In genomic region chr17:78737096-78737495, GRCm38 (mm10) we compare ENCODE assay signal across 8 mouse cellular contexts. TPM values are rescaled to one million over a fixed set of nuclear protein-coding genes. Genes with fewer than 3 reads are reported as not detected.
DNase-seq lines count a peak whose midpoint lies in the region; ATAC-seq and TF ChIP-seq lines count a peak whose summit lies in the region.

Strn (minus strand) TSS chr17:78737196.

- H3K27me3 ChIP-seq in kidney, adult 2 months (replicated peaks; ENCODE audit: control insufficient read depth, insufficient read depth, low read length): no peaks in the 10 kb centered on the region
- H3K27me3 ChIP-seq in heart, embryonic 12.5 days (replicated peaks): no peaks in the 10 kb centered on the region
- H3K27me3 ChIP-seq in neural tube, embryonic 12.5 days (replicated peaks): no peaks in the 10 kb centered on the region

- 33% methylated on average over 4 of the region's 4 CpGs for WGBS in kidney, adult 2 months
- WGBS in heart, embryonic 12.5 days: 47% methylated on average over 4 of the region's 4 CpGs
- WGBS in neural tube, embryonic 12.5 days: 29% methylated on average over 4 of the region's 4 CpGs

- H3K36me3 ChIP-seq in kidney, adult 2 months (ENCODE audit: control insufficient read depth, insufficient read depth, low read length): no peaks in the 10 kb centered on the region
- H3K36me3 ChIP-seq in heart, embryonic 12.5 days: no peaks in the 10 kb centered on the region
- no peaks in the 10 kb centered on the region for H3K36me3 ChIP-seq in neural tube, embryonic 12.5 days

- intact Hi-C loops in left cerebral cortex, postnatal 25 days (cut with DNase I): loop anchor here (2.0 to 5.0 kb wide), 2 partner anchors 60 to 135 kb away; no protein-coding TSS in a partner anchor

- DNase-seq in kidney, adult 2 months: no peak
- DNase-seq in kidney, postnatal 10 days: no peak
- no peak for DNase-seq in adrenal gland, postnatal 4 days (ENCODE audit: low spot score in 2 of 2)
- DNase-seq in left cerebral cortex, postnatal 25 days (ENCODE audit: low spot score in 2 of 2): no peak
- no peak for DNase-seq in kidney, postnatal 36 days
- DNase-seq in spleen, adult 18-20 months: no peak

- H3K4me2 ChIP-seq in heart, embryonic 12.5 days: peak within 1 kb of the TSS; percentile 85
- H3K4me2 ChIP-seq in neural tube, embryonic 12.5 days (replicated peaks): peak within 1 kb of the TSS; percentile 80

- TF ChIP-seq CTCF in kidney, adult 2 months (conservative IDR thresholded peaks at IDR 0.05; ENCODE audit: insufficient read depth, insufficient read length, low read depth, low read length): no peak

- H3K27ac ChIP-seq in kidney, adult 2 months (ENCODE audit: insufficient read depth, low read depth, low read length): peak within 1 kb of the TSS; percentile 89
- H3K27ac ChIP-seq in heart, embryonic 12.5 days (ENCODE audit: poor library complexity, severe bottlenecking): peak within 1 kb of the TSS; percentile 98
- peak within 1 kb of the TSS; percentile 34 for H3K27ac ChIP-seq in neural tube, embryonic 12.5 days

- no peak for ATAC-seq in heart, embryonic 12.5 days (ENCODE audit: insufficient number of reproducible peaks, low FRiP score)
- ATAC-seq in neural tube, embryonic 12.5 days (ENCODE audit: low FRiP score, low read depth): no peak

- peaks cover 5% of the 10 kb centered on the region; the same call in 1 of the 2 replicates for H3K4me1 ChIP-seq in kidney, adult 2 months (ENCODE audit: control insufficient read depth, insufficient read depth, low read length)
- peaks cover 27% of the 10 kb centered on the region for H3K4me1 ChIP-seq in heart, embryonic 12.5 days (replicated peaks)
- H3K4me1 ChIP-seq in neural tube, embryonic 12.5 days: peaks cover 13% of the 10 kb centered on the region

- H3K4me3 ChIP-seq in kidney, adult 2 months (ENCODE audit: insufficient read depth, low read depth, low read length): peak within 1 kb of the TSS; percentile 82
- peak within 1 kb of the TSS; percentile 96 for H3K4me3 ChIP-seq in heart, embryonic 12.5 days
- H3K4me3 ChIP-seq in neural tube, embryonic 12.5 days: peak within 1 kb of the TSS; percentile 82

- no peaks in the 10 kb centered on the region for H3K9me3 ChIP-seq in heart, embryonic 12.5 days (replicated peaks)
- no peaks in the 10 kb centered on the region for H3K9me3 ChIP-seq in neural tube, embryonic 12.5 days

- peak within 1 kb of the TSS; percentile 98 for H3K9ac ChIP-seq in heart, embryonic 12.5 days
- peak within 1 kb of the TSS; percentile 89 for H3K9ac ChIP-seq in neural tube, embryonic 12.5 days

- TF ChIP-seq POLR2A in kidney, adult 2 months (IDR thresholded peaks at IDR 0.05; ENCODE audit: low read depth, low read length): no peak

RNA-seq across cellular contexts. Expression of gene Strn, which starts in this region (rescaled TPM):
- 6.4 and 6.5 TPM in 2 replicates for polyA plus RNA-seq in kidney, adult 2 months (2012; rRNA removed)
- total RNA-seq in adrenal gland, postnatal 4 days (2021): 10 to 100 TPM; 32.3 to 33.2 TPM
- 19.3 and 20.6 TPM in 2 replicates for polyA plus RNA-seq in heart, embryonic 12.5 days (2016; fragmentation: Nextera tagmentation; extraction: Ambion mirVana)
- 10 to 100 TPM; 62.9 to 87.9 TPM for total RNA-seq in left cerebral cortex, postnatal 25 days (2021)
- 6.3 and 7.0 TPM in 2 replicates for polyA plus RNA-seq in neural tube, embryonic 12.5 days (2016; fragmentation: Nextera tagmentation; extraction: Ambion mirVana)

Comparison
In these comparisons a context has a peak if more than half of its experiments do, and no peak if none do; other contexts are left out.
1. H3K27ac ChIP-seq: peak in every context shown above with its lines; median percentile 98 in heart, embryonic 12.5 days; 89 in kidney, adult 2 months; 34 in neural tube, embryonic 12.5 days.